Mouse (Mus musculus) G1E (cell line): ENCODE data around the gene Zc3h14.

Experiments used
- CTCF ChIP-seq: IDR thresholded peaks from 2 replicates; pipeline ENCODE4 v1.5.1; 2012; ENCODE audit warnings: low read depth, low read length, inconsistent platforms, mixed read lengths
- GATA1 ChIP-seq: IDR thresholded peaks from 2 replicates; pipeline ENCODE4 v1.6.1; 2012; ENCODE audit warnings: borderline replicate concordance, low read length, inconsistent platforms, mixed read lengths

- no peak for TF ChIP-seq CTCF
- no peak for TF ChIP-seq GATA1
Observed at GRCm38 (mm10) chr12:98737801-98738350, 8.9 kb upstream of the Zc3h14 start.
